24 mouse cellular contexts compared by ENCODE assay signal in the genomic region with DNA sequence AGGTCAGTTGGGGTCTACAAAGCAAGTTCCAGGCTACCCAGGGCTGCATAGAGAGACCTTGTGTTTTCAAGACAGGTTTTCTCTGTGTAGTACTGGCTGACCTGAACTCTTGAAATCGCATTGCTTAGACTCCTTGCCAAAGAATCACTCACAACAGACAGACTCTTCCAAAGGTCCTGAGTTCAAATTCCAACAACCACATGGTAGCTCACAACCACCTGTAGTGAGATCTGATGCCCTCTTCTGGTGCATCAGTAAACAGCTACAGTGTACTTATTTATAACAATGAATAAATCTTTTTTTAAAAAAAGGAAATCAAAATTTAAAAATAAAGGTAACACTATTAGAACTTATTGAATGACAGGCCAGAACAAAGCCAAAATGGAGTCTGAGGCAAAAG. TPM values are rescaled to one million over a fixed set of nuclear protein-coding genes. Genes with fewer than 3 reads are reported as not detected.
"Had no signal": no experiment of that assay in that cellular context is flagged by ENCODE, and none has a peak within 500 bp of the region (broad histone marks: within the 10 kb centered on the region; RNA-seq: fewer than 3 reads in every experiment).

No protein-coding gene starts in this region.

- H3K4me3 ChIP-seq: limb, embryonic 15.5 days; midbrain, embryonic 10.5 days; myocyte; neural tube, embryonic 15.5 days had no signal

- H3K4me1 ChIP-seq: limb, embryonic 15.5 days; midbrain, embryonic 10.5 days; neural tube, embryonic 15.5 days had no signal

- H3K9me3 ChIP-seq: limb, embryonic 15.5 days; neural tube, embryonic 15.5 days had no signal

- H3K4me2 ChIP-seq: limb, embryonic 15.5 days; neural tube, embryonic 15.5 days had no signal

- H3K9ac ChIP-seq: limb, embryonic 15.5 days; neural tube, embryonic 15.5 days had no signal

- H3K27me3 ChIP-seq: limb, embryonic 15.5 days; neural tube, embryonic 15.5 days had no signal

- H3K36me3 ChIP-seq: limb, embryonic 15.5 days; midbrain, embryonic 10.5 days; neural tube, embryonic 15.5 days had no signal

- H3K27ac ChIP-seq: limb, embryonic 15.5 days; midbrain, embryonic 10.5 days; neural tube, embryonic 15.5 days had no signal

- DNase-seq: kidney, adult 2 months; kidney, postnatal 36 days; lung, adult 18-20 months; lung, postnatal 36 days; midbrain, embryonic 14.5 days; right cerebral cortex, adult 18-20 months; right cerebral cortex, postnatal 25 days; thymus, adult 18-20 months; thymus, postnatal 14 days had no signal

RNA-seq across cellular contexts. Expression of a gene that starts 1.9 kb away (rescaled TPM):
- total RNA-seq: layer of hippocampus, adult 18-20 months; layer of hippocampus, postnatal 10 days; left cerebral cortex, adult 18-20 months; left cerebral cortex, postnatal 25 days; megakaryocyte, adult 5-6 weeks had no signal
- polyA plus RNA-seq: kidney, embryonic 16.5 days; limb, embryonic 11.5 days; limb, embryonic 15.5 days; lung, embryonic 16.5 days; midbrain, embryonic 10.5 days; midbrain, embryonic 14.5 days; myocyte; neural tube, embryonic 11.5 days; neural tube, embryonic 15.5 days; stomach, embryonic 16.5 days had no signal

RNA-seq across cellular contexts. Expression of a gene that starts 24.6 kb away (rescaled TPM):
- total RNA-seq: layer of hippocampus, adult 18-20 months; layer of hippocampus, postnatal 10 days; left cerebral cortex, adult 18-20 months; left cerebral cortex, postnatal 25 days had no signal
- polyA plus RNA-seq: kidney, embryonic 16.5 days; limb, embryonic 11.5 days; limb, embryonic 15.5 days; lung, embryonic 16.5 days; midbrain, embryonic 14.5 days; myocyte; neural tube, embryonic 11.5 days; small intestine, adult 2 months; stomach, embryonic 16.5 days had no signal
